Mouse (Mus musculus) left cerebral cortex, adult 18-20 months (tissue): ENCODE measurements at regions not wholly inside any gene's neighbourhood (a gene's known extent, or its start where the extent isn't known, plus 50 kb on each side); places are given as distances from the start of the nearest gene placed in this dataset.

ENCODE experiments used
- DNase-seq, 2 experiments: peaks; one replicate each; pipeline ENCODE4 v3.0.0; 2021 to 2022; ENCODE audit warnings: low spot score in 2 of 2, mixed read lengths in 1 of 2

DNA sequence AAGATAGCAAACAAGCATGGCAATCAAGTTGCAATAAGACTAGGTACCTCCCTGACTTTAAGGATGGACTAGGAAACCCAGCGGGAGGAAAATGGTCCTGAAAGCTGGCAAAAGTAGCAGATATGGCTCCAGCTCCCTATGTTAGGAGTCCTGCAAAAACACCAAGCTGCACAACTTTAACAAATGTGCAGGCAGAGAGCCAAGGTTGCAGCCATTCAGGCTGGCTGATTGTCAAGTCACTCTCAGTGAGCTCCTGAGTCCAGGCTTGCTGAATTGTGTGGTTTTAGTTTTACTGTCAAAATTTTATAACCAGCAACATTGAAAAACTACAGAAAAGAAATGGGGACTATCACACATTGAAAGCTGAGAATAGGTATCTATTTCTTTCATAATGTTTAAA lies 1122.8 kb upstream of the Slc10a2 start:
- no peak for DNase-seq

DNA sequence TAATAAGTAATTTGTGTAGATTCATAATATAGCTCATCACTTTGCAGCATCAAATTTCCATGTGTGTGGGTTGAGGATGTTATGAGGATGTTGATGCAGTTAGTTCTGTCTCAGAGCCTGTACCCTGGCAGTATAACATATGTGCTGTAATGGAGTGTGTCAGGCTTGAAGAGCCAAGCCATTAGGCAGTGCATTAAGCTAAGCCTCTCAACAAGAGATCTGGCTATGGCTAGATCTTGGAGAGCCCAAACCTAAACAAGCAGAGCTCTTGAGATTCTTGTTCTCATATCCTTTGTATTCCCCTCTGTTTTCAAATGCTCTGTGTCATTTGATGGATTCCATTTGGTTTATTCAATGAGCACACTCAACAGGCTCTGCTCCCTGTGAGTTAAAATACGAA lies 1120.0 kb upstream of the Slc10a2 start:
- no peak for DNase-seq

DNA sequence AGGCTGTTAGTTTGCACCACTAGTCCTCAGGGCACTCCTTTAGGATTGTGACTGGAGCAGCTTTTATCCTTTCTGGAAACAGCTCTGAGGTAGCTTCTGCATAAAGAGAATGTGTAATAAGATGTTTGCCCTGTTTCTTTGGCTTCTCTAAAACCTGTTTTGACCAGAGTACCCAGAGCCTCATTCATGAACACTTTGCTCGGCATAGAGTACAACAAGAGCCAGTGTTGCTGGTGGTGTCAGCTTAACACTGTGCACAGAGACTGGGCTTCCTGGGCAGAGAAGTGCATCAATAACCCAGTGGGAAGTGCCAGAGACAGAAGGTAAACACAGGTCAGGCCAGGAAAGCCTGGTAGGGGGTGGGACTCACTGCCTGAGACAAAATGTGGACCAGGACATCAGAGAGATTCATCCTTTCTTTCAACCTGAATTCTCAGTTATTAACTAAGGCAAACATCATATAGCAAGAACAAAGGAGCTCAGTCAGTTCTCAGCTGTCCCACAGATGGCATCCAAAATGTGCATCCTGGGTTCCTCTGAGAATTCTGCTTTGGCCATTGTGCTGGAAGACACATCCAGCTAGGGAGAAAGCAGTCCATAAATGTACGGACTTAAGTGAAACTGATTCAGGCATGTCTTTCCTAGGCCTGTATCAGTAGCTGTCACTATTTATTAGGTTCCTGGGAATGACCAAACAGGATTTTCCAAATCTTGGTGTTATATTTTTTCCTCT lies 1102.6 kb upstream of the Slc10a2 start:
- DNase-seq = no peak

DNA sequence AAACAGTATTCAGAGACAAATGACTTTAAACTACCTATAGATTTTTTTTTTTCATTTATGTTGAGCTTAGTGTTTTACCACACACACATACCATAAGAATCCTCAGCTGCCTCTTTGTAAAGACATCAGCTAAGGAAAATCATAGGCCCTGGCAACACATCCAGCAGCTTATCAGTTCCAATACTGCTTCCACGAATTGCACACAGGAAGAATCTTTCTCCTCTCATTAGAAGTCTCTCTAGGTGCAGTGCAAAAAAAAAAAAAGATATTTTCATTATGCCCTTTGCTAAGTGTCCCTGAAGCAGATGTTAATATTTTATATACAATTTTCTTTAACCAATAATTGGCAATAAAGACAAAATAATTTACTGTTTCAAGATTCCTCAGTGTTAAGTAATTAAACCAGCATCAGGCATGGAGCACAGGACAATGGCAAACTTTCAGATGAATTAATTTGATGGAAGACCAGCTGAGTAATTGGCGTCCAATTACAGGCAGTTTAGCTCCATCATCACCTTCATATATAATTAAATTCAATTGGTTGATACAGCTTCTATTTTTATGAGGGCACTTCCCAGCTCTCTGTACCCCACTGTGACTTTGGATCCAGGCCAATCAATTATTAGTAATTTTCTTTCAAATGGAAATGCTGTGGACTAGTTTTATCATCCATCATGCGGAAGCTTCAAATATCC lies 1099.0 kb upstream of the Slc10a2 start:
- no peak for DNase-seq

DNA sequence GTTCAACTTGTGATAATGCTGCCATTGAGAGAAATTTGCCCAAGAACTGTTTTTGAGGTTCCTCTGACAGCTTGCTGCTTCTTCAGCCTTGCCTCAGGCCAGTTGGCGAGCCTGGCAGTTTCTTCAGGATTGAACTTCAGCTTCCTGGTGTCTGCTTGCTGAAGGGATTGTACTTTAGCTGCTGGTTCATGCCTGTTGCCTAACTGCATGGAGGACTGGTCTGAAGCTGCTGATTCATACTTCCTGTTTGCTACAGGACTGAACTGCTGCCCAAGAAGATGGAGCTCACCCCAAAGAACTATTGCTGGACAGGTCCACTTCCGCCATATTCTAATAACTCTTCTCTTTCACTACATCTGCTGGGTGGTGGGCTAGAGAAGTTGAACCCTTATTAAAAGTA lies 1086.3 kb upstream of the Slc10a2 start:
- DNase-seq = no peak

DNA sequence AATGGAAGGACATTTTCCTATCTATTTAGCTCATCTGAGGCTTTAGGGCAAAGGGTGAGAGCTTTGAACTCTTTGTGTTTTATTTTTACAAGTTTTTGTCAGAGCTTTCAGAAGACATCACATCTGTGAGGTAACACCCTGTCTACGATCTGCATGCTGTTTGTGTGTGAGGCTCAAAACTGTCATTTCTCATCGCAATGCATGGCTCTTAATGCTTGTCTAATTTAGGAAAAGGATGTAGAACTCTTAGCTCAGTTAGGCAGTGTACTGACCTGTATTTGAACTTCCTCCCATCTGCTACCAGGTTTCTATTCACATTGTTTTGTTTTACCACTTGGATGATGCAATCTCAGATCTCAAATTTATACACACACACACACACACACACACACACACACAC lies 1083.3 kb upstream of the Slc10a2 start:
- DNase-seq = no peak

DNA sequence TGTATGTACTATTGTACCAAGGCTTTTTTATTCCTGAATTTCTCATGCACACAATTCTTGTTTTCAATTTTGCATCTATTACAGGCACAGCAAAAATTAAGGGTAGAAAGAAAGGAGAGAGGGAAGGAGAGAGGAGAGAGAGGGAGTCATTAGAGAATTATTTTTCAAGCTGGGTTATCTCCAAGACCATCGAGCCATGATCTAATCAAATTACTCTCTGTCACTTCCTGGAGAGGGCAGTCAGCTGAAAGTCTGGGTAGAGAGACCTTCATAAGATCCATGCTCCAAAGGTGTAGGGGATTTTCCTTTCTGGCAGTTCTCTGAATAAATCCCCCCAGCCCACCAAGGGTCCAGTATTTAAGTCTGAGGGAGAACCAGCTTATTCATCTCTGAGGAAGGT lies 1081.4 kb upstream of the Slc10a2 start:
- DNase-seq = no peak

DNA sequence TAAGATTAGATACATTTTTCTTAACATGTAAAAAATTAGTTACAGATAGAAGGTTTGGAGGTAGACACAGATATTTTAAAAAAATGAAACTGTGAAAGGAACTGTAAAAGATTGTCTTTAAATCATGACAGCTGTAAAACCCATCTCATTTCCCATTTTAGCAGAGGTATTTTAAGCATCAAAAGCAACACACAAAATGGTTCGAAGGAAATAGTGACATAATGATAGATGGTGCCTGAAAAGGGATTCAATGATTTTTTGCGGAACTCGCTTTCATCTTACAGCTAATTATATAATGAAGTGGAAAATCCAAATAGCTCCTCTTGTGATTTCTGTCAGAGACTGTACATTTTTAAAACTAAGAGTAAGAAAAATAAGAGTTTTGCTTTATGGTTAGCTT lies 1074.5 kb upstream of the Slc10a2 start:
- DNase-seq = no peak

DNA sequence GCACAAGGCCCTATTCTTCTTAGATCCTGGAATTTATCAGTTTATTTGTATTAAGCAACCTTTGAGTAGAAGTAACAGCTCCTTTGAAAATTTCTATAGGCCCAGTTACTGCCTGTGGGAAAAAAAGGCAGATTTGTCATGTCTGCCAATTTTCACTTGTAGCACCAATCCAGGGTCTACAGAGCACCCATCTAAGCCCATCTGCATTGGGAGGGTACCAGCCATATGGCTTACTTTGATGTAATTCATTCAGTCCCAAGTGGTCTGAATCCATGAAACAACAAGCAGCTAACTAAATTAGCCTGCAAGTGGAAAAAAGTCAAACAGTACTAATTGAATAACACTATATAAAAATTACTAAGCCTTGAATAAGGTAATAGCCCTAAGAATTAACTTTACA lies 1061.3 kb upstream of the Slc10a2 start:
- no peak for DNase-seq

DNA sequence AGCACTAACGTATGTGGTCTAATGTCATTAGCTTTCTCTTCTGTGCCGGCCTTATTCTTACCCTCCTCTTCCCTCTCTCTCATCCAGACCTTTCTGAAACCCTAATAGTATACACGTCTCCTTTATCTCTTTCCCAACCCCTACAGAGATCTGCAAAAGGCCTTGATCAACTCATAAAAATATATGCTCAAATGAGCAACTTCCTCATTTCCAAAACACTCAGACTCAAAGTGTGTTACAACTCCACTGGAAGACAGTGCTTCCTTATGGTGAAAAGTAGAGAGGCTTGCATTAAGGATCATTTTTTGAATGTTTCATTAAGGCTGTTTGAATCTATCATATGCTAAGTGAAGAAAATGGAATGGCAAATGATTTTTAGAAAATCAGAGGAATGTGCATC lies 1060.1 kb upstream of the Slc10a2 start:
- no peak for DNase-seq

DNA sequence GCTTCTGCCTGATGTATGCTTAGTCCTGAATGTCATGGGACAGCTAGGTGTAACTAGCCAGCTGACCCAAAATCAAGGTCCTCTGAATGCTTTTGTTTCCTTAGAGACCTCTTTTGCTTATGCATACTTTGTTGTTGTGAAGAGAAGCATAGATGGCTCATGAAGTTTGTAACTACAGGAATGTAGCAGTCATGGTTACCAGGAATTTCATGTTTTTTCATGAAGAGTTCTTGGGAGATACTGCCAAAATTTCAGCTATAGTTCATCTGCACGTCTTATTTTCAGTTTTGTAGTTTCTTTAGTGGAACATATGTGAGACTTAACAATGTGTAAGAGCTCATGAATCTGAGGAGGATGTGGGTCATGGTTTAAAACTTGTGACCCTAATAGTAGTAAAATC lies 1059.6 kb upstream of the Slc10a2 start:
- DNase-seq = no peak

DNA sequence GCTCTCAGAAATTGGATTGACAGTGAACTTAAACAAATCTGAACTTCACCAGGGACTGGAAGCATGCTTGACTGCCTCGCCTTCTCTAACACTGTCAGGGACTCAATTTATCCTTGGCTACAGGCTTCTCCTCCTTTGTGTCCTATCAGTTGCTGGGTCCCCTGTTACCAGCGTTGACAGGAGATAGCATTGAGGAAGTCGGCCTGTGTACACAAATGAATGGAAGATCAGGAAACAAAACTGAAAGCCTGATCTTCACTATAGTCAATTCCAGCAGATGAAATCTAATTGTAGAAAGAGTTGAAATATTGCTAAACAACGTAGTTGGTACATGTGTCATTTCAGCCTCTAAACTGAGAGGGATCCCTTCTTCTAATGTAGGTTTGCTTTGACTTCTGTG lies 1039.4 kb upstream of the Slc10a2 start:
- no peak for DNase-seq

DNA sequence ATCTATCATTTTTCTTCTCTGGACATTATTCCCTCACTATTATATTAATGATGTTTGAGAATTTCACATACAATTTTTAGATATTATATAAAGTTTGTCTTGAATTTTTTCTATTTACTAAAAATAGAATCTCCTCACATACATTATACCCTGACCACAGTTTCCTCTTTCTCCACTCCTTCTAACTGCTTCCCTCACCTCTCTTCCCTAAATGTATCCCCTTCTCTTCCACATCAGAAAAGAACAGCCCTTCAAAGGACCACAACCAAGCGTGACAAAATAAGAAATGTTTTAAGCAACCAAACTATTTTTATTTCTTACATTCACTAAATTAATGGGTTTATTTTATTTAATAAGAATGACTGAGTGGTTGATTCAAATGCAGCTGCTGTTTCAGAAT lies 1034.9 kb upstream of the Slc10a2 start:
- no peak for DNase-seq

DNA sequence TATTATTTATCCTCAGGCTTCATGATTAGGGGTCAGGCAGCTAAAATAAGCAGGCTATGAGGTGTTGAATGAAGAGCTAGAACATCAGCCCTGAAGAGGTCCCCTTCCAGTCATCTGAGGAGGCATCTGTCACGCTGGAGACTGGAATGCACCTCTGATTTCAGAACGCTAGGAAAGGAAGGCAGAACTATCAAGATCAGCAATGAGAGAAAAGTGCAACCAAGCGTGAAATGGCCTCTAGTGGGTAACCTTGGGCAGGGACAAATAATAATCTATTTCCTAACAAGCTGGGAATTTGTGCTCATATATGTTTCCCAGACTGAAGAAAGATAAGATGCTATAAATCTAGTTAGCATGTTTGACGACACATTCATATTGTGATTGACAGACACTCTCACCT lies 1034.0 kb upstream of the Slc10a2 start:
- no peak for DNase-seq

DNA sequence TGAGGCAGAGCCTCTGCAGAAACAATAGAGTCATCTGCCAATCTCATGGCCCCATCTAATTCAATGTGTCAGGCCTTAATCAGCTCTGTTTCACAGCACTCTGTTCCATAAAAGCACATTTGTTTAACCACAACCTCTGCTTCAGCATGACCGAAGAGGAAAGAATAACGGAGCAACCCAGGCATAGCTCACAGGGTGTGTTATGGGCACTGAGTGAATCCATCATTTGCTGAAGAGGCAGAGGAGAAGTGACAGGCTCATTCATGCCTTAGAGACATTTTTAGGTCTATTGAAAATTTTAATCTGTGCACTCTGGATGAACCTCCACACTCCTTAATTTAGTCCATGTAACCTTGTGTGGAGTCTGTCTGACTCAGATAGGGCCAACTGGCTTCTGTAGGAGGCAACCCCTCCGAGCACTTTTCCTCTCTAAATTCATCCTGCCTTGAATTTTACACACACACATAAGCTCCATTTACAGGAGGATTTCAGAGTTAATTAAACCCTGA lies 1027.1 kb upstream of the Slc10a2 start:
- no peak for DNase-seq

DNA sequence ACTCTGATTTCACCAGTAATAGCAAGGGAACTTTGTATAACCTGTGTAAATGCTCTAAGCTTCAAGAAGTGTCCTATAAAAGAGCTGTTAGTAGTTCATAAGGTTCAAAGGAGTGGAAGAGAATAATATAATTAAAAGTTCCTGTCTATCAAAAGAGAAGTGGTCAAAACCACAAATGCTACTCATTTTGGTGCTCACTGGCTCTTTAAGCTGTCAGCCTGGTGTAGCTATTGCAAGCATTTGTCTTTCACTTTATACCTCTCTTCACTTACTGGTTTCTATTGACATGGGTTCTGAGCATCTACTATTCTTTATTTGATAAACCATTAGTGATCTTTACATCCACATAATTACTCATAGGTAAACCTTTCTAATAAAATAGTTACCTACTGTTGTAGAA lies 1020.1 kb upstream of the Slc10a2 start:
- DNase-seq = no peak

DNA sequence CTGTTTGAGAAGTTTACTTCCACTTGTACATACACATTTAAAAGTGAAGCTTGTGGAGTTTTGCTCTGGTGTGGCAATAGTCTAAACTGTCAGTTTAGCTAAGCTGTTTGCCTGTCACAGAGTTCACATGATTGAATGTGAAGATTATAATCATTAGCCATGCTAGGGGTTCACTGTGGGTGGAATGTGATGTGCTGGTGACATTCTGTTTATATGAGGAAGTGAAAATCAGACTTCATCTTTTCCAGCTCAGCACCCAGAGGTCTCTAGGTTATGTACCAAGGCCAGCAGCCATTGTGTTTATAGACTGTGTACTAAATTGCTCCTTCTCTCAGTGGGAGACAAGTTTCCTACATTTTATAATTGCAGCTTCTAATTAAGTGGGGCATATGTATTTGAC lies 1014.4 kb upstream of the Slc10a2 start:
- DNase-seq = no peak

DNA sequence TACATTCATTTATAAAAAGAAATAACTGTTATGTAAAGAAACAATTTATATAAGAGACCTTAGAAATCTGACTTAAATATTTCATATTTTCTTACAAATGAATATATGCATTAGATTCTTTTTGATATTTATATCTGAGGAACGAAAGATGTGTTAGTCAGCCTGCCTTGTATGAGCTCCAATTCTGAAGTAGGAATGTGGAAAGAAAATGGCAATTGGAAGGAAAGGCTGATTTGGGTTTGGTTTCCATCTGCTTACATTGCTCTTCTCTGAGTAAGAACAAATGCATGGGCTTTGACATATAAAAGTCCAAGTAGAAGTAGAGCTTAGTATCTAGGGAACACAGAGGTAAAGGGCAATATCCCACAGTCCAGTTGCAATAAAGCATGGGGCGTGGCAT lies 1006.2 kb upstream of the Slc10a2 start:
- DNase-seq = no peak

DNA sequence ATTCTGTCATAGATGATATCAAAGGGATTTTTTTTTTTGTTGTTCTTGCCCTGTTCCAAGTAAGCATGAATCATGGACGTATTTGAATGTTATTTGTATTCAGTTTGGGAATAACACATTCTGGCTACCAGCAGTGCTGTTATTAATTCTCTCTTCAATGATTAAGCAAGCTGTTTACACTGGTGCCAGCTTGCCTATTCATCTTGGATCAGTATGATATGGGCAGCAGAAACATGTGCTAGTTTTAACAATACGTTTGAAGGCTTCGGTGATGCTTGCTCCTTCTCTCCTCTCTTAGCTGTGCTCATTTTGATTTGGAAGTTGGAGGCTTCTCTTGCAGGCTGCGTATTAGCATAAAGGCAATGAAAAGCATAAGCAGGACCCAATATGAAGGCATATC lies 984.9 kb upstream of the Slc10a2 start:
- no peak for DNase-seq

DNA sequence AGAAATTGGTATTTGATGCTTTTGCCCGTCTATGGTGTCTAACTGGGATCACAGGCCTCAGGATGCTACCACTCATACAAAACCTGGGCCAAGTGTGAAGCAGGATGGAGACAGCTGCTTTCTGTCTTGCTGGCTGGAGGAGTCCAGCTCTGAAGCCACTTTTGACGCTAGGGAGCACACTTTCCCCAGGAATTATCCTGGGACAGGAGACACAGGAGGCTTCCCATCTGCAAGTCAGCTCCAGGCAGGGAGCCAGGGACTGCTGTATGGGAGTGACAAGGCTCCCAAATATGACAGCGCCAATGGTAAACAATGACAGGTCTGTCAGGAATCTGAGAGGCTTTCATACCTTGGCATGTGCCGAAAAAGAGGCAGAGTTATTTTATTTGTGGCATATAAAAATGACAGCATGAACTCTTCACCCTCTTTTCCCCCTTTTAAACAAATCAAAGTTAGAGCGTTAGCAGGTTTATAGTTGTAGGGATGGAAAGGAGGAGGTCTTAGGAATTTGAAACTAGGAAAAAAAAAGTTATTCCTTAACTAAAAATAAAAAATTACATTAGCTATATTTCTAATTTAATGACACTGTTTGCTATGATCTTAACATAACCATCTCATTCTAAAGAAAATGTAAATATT lies 938.9 kb upstream of the Slc10a2 start:
- DNase-seq = peak; percentile 54 to 58

DNA sequence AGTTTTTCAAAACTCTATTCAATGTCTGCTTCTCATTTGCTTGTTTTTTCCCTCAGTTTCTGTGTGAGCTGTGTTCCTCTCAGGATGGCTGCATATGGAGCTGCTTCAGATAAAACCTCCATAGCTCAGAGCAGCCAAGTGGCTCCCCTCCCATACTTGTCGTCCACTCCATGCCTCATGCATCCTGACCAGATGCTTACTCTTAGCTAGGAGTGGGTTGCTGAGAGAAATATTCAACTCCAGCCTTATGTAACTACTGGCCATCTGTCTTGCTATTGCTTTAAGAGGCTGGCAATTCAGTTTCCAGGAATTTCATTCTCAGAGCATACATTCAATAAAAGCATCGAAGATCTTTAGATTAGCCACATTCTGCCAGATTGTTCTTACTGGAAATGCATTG lies 907.1 kb upstream of the Slc10a2 start:
- DNase-seq = peak; percentile 48 to 52

DNA sequence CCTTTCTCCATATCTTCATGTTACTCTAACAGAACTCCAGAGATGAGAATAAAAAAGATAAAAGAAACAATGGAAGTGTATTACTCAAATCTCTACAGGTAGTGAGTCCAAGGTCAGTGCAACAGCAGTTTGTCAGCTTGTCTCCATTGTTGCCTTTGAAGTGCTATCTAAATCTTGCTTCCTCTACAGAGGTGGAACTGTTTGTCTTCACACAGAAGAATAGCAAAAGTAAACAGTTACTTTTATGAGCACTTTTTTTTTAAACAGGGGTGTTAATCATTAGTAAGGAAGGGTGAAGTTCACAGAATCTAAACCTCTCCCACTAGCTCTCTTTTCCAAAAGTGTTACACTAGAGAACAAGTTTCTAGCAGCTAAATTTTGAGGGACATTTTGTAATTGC lies 906.0 kb upstream of the Slc10a2 start:
- no peak for DNase-seq

DNA sequence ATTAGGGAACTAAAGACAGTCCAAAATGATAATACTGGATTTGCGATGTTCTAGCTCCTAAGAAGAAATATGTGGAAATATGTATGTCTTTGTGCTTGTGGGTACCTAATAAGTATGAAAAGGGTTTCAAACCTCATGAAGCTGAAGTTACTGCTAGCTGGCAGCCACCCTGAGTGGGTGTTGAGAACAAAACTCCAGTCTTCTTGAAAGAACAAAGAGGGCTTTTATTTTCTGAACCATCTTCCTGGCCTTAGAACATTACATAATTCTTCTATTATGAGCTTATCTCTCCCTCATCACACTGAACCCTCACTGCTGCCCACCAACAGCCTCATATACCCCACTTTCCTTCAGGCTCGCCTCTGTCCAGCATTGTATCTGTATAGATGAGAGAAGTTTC lies 905.6 kb upstream of the Slc10a2 start:
- no peak for DNase-seq
